Mouse (Mus musculus) brown adipose tissue, adult 24 weeks (tissue): Measurements from ENCODE around the gene Fam229b. TPM values are rescaled to one million over a fixed set of nuclear protein-coding genes. Genes with fewer than 3 reads are reported as not detected.
A peak's percentile ranks its signal among the peaks of the same experiment; 100 is the strongest.

Experiments
- H3K27ac ChIP-seq: fragments of 200-500 bp; replicated peaks from 2 replicates; pipeline ENCODE4 v1.5.1; 2012; ENCODE audit warnings: low read depth, mild to moderate bottlenecking, low read length
- H3K4me1 ChIP-seq: fragments of 200-500 bp; 2 replicates; pipeline ENCODE4 v1.6.1; 2012; ENCODE audit warnings: low read length, mixed read lengths; ENCODE audit not compliant: control insufficient read depth, insufficient read depth, insufficient read length
- H3K4me3 ChIP-seq: fragments of 200-500 bp; 2 replicates; pipeline ENCODE4 v1.5.1; 2012; ENCODE audit warnings: low read depth, mild to moderate bottlenecking, low read length, moderate library complexity; ENCODE audit not compliant: insufficient read depth
- polyA plus RNA-seq: library from polyadenylated mRNA; stranded (reverse); fragments of >200 nt; gene quantifications from 2 replicates; pipeline ENCODE4 v1.2.4, GENCODE M21; 2012; ENCODE audit not compliant: missing spikeins, insufficient read depth, insufficient read length

Gene Fam229b
- polyA plus RNA-seq = 10.2 and 14.4 TPM in 2 replicates

GRCm38 (mm10) chr10:39133462-39134310 lies at the start of gene Fam229b, which contains the start of gene Tube1:
Gene Fam229b (minus strand): TSS chr10:39133914.
Gene Tube1 (plus strand): TSS chr10:39133976.
- Histone ChIP-seq H3K4me3 (peak within 1 kb of the TSS; percentile 73), H3K4me1 (no peaks in the 10 kb centered on the region), H3K27ac (no peak within 1 kb of the TSS)

- Histone ChIP-seq H3K4me3 (no peak overlapping the region), H3K4me1 (peaks cover 5% of the 10 kb centered on the region), H3K27ac (no peak overlapping the region)
Observed at GRCm38 (mm10) chr10:39176981-39177380, 43.3 kb upstream of the Fam229b start.

GRCm38 (mm10) chr10:39173077-39173476 lies 39.4 kb upstream of the Fam229b start:
- H3K4me3 ChIP-seq = peak overlapping the region; percentile 29
- peak overlapping the region; percentile 50; the same call in 1 of the 2 replicates for H3K27ac ChIP-seq
- H3K4me1 ChIP-seq = peaks cover 5% of the 10 kb centered on the region

GRCm38 (mm10) chr10:39172540-39172931 lies 38.8 kb upstream of the Fam229b start:
- peaks cover 5% of the 10 kb centered on the region for H3K4me1 ChIP-seq
- peak overlapping the region; percentile 50; the same call in 1 of the 2 replicates for H3K27ac ChIP-seq
- peak overlapping the region; percentile 29; the same call in 1 of the 2 replicates for H3K4me3 ChIP-seq

GRCm38 (mm10) chr10:39171603-39172539 lies 38.2 kb upstream of the Fam229b start:
- Histone ChIP-seq H3K27ac (peak overlapping the region; percentile 62), H3K4me3 (peak overlapping the region; percentile 61), H3K4me1 (peaks cover 5% of the 10 kb centered on the region)

- Histone ChIP-seq H3K4me1 (peaks cover 5% of the 10 kb centered on the region), H3K27ac (peak overlapping the region; percentile 15; the same call in 1 of the 2 replicates), H3K4me3 (peak overlapping the region; percentile 61)
Observed at GRCm38 (mm10) chr10:39171134-39171533, 37.4 kb upstream of the Fam229b start.

- Histone ChIP-seq H3K27ac (no peak overlapping the region), H3K4me1 (peaks cover 5% of the 10 kb centered on the region), H3K4me3 (no peak overlapping the region)
Observed at GRCm38 (mm10) chr10:39170706-39171105, 37.0 kb upstream of the Fam229b start.

- H3K4me3 ChIP-seq = no peak overlapping the region
- no peak overlapping the region for H3K27ac ChIP-seq
- peaks cover 5% of the 10 kb centered on the region for H3K4me1 ChIP-seq
Observed at GRCm38 (mm10) chr10:39170181-39170580, 36.5 kb upstream of the Fam229b start.

GRCm38 (mm10) chr10:39169642-39170041 lies 35.9 kb upstream of the Fam229b start:
- no peak overlapping the region for H3K27ac ChIP-seq
- H3K4me1 ChIP-seq = peaks cover 5% of the 10 kb centered on the region
- H3K4me3 ChIP-seq = no peak overlapping the region

GRCm38 (mm10) chr10:39167611-39168010 lies 33.9 kb upstream of the Fam229b start:
- Histone ChIP-seq H3K27ac (no peak overlapping the region), H3K4me1 (peaks cover 5% of the 10 kb centered on the region; the same call in 1 of the 2 replicates), H3K4me3 (no peak overlapping the region)

GRCm38 (mm10) chr10:39165632-39166115 lies 32.0 kb upstream of the Fam229b start:
- Histone ChIP-seq H3K27ac (no peak overlapping the region), H3K4me1 (no peaks in the 10 kb centered on the region), H3K4me3 (0 out of 2 replicates have a peak overlapping the region, but pooled peaks have one; percentile 20)

GRCm38 (mm10) chr10:39163694-39164093 lies 30.0 kb upstream of the Fam229b start, which contains the start of gene Ccn6:
Gene Ccn6 (minus strand): TSS chr10:39163794.
- H3K27ac ChIP-seq = no peak within 1 kb of the TSS
- H3K4me1 ChIP-seq = no peaks in the 10 kb centered on the region
- H3K4me3 ChIP-seq = no peak within 1 kb of the TSS

GRCm38 (mm10) chr10:39162666-39163484 lies 29.2 kb upstream of the Fam229b start:
- Histone ChIP-seq H3K4me1 (no peaks in the 10 kb centered on the region), H3K27ac (no peak overlapping the region), H3K4me3 (no peak overlapping the region)

- Histone ChIP-seq H3K4me1 (no peaks in the 10 kb centered on the region), H3K4me3 (no peak overlapping the region), H3K27ac (no peak overlapping the region)
Observed at GRCm38 (mm10) chr10:39161406-39161805, 27.7 kb upstream of the Fam229b start.
